Mouse (Mus musculus): ENCODE measurements around the gene Zfp746.

GRCm38 (mm10) chr6:48060421-48060820 is 26.0 kb downstream of the Zfp746 start:
- TF ChIP-seq CTCF (IDR thresholded peaks at IDR 0.05; ENCODE audit: insufficient read depth, low read length) (no peak), POLR2A (IDR thresholded peaks at IDR 0.05; ENCODE audit: borderline replicate concordance, extremely low read depth, low read depth, low read length) (no peak)

All from lung, adult 2 months (tissue).